Mouse (Mus musculus) B cell, adult 62 days (primary cell): ENCODE results near the gene Snrnp35. TPM values are rescaled to one million over a fixed set of nuclear protein-coding genes. Genes with fewer than 3 reads are reported as not detected.

ENCODE experiments used
- total RNA-seq: library from RNA; stranded (reverse); gene quantifications from 4 replicates; pipeline ENCODE4 v1.2.4, GENCODE M21; 2023

Gene Snrnp35
- total RNA-seq: 15.0 to 20.5 TPM (median 17.3 TPM) in 4 replicates

DNA sequence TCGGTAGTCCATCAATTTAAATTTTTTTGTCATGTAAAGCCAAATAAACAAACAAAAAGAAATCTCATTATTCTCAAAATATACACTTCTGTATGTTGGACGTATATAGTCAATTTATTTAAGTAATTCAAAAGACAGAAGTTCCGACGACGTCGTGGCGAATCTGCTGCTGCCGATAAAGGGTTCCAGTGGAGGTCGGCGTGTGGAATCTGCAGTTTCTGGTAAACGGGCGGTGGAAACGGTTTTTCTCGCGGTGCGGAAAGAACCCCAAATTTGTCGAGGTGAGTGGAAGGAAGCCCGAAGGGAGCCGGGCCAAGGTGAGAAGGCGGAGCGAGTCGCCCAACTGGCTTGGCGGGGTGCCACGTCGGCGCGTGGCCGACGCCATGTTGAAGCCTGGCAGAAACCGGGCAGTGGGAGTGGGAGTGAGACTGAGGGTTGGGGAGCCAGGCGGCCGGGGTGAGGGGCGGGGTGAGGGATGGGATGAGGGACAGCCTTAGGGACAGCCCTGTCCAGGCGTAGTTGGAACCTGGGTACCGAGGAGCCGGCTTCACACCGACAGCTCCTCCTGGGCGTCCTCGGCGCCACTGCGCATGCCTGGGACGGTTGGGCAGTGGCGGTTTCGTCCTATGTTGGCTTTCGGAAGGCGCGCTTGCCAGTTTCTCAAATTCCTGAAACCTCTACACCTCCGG lies at the start of gene Snrnp35:
Gene Snrnp35 (plus strand): TSS at position 169 of the 689 bp plus-strand sequence.

DNA sequence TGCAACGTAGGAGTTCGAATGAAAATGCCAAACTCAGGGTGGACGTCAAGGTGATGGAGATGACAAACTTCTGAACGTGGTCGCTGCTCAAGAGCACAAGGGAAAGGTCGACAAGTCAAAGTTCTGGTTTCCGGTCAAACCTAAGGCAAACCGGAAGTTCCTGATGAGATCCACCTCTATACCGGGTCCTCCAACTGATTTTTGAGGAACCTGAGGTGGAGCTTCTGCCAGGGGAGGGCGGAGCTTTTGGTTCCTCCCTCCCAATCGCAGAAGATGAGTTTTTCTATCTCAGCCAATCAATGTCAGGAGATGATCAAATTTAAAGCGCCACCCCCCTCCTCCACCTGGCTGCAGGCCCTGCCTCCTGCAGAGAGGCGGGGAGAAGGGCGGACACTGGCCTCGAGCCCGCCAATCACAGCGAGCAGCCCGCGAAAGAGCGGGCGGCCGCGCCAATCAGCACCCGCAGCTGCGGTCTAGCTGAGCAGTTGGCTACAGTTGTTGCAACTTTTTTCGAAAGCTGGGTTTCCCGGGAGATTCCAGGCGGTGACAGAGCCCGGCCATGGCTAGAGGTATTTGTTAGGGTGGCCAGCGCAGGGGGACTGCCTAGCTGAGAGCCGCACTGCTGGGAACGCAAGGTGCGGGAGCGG lies 43.4 kb upstream of the Snrnp35 start, which contains the start of gene Kmt5a:
Gene Kmt5a (plus strand): TSS at position 484 of the 647 bp plus-strand sequence.

DNA sequence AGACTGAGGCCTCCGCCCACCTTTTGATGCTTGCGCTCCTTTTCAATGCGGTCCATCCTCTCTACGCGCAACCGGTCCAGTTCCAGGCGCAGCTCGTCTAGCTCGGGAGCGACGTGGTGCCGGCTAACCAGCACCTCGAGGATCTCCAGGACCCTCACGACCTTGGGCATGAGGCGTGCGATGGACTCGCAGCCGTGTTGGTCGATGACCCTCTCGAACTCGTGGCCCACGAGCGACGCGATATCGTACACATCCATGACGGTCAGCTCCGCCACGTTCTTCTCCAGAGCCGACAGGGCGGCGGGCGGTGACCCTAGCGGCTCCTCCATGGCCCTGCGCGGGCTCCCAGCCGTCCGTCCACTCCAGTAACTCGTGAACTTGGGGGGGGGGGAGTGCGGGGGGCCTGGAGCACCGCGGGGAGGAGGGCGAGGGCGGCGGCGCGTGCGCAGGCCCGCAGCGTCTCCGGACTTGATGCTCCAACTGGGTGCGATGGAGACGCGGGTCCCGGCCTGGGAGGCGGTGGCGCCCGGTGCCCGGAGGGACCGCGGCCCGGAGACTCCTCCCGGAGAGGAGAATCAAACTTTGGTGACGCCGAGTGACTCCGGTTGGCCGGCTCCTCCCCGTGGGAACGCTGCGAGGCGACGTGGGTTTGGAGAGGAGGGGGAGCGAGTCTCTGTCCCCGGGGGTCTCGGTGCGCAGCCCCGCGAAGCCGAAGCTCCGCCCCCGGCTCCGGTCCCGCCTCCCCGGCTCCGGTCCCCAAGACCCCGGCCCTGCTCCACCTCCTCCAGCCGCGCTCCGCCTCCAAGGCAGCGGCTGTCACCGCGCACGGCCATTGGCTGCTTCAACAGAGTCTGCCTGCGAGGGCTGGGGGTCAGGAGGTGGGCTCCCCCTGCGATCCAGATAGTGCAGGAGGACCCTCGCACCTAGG lies 48.0 kb downstream of the Snrnp35 start, which contains the start of gene Rilpl1:
Gene Rilpl1 (minus strand): TSS at position 737 of the 928 bp plus-strand sequence.

DNA sequence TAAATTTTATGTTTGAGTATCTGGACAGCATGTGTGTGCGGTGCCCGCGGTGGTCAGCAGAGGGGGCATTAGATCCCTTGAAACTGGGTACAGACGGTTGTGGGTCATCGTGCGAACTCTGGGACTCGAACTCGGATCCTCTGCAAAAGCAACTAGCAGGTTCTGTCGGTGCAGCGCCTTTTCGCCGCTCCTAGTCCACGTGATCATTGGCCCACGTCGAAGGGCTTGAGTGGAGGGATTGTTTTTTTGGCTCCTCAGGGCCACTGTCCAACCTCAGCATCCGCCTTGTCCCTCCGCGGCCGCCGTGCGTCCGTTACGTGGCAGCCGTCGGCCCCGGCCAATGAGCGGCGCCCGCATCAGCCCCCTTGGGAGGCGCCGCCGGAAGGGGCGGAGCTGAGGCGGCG lies 57.5 kb downstream of the Snrnp35 start, which contains the start of gene Tmed2:
Gene Tmed2 (plus strand): TSS at position 313 of the 404 bp plus-strand sequence.

Other genes starting within 250 kb of the Snrnp35 start
- 51.1 to 72.2 TPM (median 55.5 TPM) in 4 replicates for gene Pitpnm2, start 233.4 kb upstream of the Snrnp35 start, total RNA-seq
- 29.8 to 33.9 TPM (median 31.7 TPM) in 4 replicates for gene Mphosph9, start 155.2 kb upstream of the Snrnp35 start, total RNA-seq
- gene 2810006K23Rik, start 155.0 kb upstream of the Snrnp35 start, total RNA-seq: 4.3 to 7.0 TPM (median 6.5 TPM) in 4 replicates
- 96.6 to 111 TPM (median 101 TPM) in 4 replicates for gene Cdk2ap1, start 120.1 kb upstream of the Snrnp35 start, total RNA-seq
- 216 to 228 TPM (median 222 TPM) in 4 replicates for gene Sbno1, start 57.1 kb upstream of the Snrnp35 start, total RNA-seq
- 47.3 to 58.4 TPM (median 50.8 TPM) in 4 replicates for gene Kmt5a, start 43.2 kb upstream of the Snrnp35 start, total RNA-seq
- 165 to 186 TPM (median 173 TPM) in 4 replicates for gene Rilpl2, start 4.8 kb upstream of the Snrnp35 start, total RNA-seq
- 2.2 to 3.1 TPM (median 2.3 TPM) in 4 replicates for gene Rilpl1, start 48.3 kb downstream of the Snrnp35 start, total RNA-seq
- 103 to 116 TPM (median 110 TPM) in 4 replicates for gene Tmed2, start 57.6 kb downstream of the Snrnp35 start, total RNA-seq
- 39.5 to 42.4 TPM (median 41.7 TPM) in 4 replicates for gene Ddx55, start 69.7 kb downstream of the Snrnp35 start, total RNA-seq
- 22.8 to 36.2 TPM (median 33.7 TPM) in 4 replicates for gene Eif2b1, start 96.0 kb downstream of the Snrnp35 start, total RNA-seq
- gene Gtf2h3, start 96.0 kb downstream of the Snrnp35 start, total RNA-seq: 27.6 to 35.1 TPM (median 34.4 TPM) in 4 replicates
- gene Atp6v0a2, start 145.4 kb downstream of the Snrnp35 start, total RNA-seq: 46.0 to 62.9 TPM (median 54.8 TPM) in 4 replicates
- gene Dnah10, start 242.0 kb downstream of the Snrnp35 start, total RNA-seq: 0.06 TPM in 1 of 4 replicates, not detected in the others